Mouse (Mus musculus) layer of hippocampus, postnatal 25 days (tissue): ENCODE measurements around the gene Gm20481. TPM values are rescaled to one million over a fixed set of nuclear protein-coding genes. Genes with fewer than 3 reads are reported as not detected.
"Not testable (repeated sequence)": the region's sequence is repeated elsewhere in the genome, so short reads cannot be mapped to it uniquely, and the experiment has no call there.

ENCODE experiments used
- DNase-seq, 2 experiments: peaks; one replicate each; pipeline ENCODE4 v3.0.0; 2022; ENCODE audit warnings: mixed read lengths in 2 of 2, low spot score in 1 of 2; ENCODE audit errors: extremely low spot score in 1 of 2
- total RNA-seq, 2 experiments: library from RNA; stranded (reverse); gene quantifications; 2 replicates each; pipeline ENCODE4 v1.2.3; 2021

Gene Gm20481
- total RNA-seq, 2 experiments from 2014 or later: not detected

DNA sequence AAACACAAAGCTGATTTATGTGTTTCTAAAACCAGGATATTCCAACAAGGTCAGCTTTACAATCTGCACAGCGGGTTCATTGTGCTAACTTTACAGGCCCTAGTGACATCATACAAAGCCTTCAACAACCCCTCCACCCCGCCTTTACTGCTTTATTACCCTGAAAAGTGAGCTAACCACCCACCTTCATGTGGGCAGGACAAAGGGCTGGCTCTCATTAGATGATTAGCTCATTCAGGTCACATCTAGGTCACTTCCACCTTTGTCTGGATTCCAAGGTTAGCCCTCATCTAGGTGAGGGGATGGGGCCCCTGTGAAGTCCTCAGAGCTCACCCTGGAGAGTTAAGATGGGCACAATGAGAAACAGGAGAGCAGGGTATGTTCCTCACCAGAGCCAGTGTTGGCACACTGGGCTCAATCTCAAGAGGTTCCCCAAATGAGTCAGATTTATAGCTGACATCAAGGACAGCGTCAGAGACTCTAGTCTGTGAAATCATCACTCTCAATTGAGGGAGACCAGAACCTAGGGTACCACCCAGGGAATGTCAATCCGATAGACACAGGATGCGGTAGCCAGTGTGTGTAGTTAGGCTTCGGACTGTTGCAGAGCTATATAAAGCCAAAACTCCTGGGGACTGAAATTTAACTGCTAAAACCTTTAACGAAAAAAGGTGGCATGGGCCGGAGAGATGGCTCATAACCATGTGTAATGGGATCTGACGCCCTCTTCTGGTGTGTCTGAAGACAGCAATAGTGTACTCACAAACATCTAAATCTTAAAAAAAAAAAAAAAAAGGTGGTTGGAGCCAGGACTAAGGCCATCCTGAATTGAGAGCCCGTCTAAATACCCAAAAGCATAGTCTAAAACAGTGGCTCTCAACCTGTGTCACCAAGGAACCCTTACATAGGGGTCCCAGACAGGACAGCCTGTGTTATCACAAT is 18.9 kb upstream of the Gm20481 start:
- DNase-seq: no peak

DNA sequence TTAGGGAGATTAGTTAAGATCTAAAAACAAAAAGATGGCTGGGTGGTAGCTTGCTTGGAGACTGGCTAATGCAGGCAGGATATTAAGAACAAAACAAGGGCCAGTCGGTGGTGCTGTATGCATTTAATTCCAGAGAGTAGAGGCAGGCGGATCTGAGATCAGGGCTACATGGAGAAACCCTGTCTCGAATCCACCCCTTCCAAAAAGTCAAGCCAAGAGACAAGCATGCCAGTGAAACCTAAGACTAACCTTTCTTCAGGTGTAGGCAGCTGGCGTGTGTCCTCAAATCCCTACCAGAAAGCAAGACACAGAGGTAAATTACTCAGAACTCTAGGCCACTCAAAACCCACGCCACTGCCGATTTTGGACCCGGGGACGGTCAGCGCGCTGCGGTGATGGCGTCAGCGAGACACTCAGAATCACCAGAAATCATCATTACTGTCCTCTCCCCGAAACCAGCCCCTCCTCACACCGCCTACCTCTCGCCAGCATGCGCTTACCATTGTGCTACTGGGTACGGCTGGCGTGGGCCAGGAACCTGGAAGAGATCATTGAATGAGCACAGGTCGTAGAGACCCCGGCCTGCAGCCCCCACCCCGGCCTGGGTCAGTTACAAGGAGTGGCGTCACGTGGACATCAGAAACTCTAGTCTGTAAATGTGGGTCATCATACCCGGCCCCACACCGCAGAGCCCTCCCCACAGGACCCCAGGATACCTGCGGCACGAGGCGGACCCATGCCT is 17.9 kb upstream of the Gm20481 start:
- no peak for DNase-seq

DNA sequence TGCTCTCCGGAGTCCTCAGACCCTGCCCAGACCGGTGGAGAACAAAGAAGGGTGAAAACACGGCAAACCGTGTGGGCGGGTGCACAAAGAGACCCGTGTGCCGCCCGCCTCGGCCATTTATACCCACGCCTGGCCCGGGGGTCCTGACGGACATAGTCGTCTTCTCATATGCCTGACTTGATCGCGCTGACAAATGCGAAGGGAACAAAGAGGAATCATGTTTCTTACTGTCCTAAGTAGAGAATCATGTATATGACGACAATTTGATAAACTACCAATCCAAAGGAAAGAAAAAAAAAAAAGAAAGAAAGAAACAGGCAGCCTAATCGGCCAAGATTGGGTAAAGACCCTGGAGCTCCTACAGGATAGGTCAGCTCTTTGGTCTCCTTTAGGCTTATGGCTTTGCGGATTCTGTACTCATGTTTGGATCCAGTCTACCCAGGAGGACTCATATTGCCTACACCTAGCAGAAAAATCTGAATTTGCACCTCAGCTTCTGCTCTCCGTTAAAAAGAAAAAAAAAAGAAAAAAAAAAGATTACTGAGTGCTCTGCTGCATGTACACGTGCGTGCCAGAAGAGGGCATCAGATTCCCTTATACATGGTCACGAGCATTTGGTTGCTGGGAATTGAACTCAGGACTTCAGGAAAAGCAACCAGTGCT is 17.2 kb upstream of the Gm20481 start:
- DNase-seq: peak; percentile 75 to 81

DNA sequence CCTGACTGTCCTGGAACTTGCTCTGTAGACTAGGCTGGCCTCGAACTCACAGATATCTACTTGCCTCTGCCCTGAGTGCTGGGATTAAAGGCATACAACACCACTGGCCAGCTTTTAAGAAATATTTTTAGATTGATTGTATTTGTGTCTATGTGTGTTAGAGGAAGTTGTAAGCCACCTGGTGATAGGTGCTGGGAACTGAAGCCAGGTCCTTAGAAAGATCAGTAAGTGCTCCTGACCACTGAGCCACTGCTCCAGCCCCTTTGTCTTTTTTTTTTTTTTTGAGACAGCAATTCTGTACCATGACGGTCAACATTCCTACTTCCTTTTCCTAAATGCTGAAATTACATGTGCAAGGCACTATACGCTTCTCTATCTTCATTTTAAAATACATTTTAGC is 16.5 kb upstream of the Gm20481 start:
- DNase-seq: no peak

DNA sequence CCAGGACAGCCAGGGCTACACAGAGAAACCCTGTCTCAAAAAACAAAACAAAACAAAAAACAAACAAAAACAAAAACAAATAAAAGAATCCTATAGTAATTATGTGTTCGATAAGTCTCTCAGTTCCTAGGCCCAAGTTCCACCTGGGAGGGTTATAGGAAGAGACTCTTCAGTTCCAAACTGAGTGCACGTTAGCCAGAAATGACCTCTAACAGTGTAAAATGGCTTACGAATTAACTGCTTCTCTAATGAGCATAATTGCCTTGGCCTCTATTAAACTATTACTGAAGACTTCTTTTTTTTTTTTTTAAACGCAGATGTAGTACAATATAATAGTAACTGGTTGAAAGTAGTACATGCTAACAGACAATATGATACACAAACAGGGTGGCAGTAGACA is 15.8 kb upstream of the Gm20481 start:
- DNase-seq: no peak

DNA sequence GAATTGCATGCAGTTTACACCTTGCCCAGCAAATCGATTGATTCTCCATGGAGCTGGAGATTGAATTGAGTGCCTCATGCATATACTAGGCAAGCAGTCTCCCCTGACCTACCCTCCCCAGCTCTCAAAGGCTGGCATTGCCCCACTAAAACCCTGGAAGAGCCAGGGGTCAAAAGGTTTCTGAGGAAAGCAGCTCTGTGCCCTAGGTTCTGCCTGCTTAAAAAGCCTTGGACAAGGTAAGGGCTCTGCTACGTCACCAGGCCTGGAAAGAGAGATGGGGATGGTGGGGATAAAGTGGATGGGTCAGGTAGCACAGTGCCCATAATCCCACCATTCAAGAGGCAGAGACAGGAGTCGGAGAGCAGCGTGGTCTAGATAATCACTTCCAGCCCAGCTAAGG is 14.9 kb upstream of the Gm20481 start:
- DNase-seq: no peak

DNA sequence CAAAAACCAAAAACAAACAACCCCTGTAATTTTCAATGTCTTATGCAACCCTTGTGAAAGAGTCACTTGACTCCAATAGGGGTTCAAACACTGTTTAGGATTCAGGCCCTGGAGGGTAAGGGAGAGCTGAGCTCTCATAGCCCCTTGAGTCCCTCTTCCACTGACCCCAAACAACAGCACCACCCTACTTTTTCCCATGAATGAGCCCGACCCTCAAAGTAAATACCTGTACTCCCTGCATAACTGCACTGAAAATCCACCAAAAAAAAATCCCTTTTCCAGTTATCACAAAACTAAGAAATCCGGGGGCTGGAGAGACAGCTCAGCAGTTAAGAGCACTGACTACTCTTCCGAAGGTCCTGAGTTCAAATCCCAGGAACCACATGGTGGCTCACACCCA is 13.8 kb upstream of the Gm20481 start:
- DNase-seq: no peak

DNA sequence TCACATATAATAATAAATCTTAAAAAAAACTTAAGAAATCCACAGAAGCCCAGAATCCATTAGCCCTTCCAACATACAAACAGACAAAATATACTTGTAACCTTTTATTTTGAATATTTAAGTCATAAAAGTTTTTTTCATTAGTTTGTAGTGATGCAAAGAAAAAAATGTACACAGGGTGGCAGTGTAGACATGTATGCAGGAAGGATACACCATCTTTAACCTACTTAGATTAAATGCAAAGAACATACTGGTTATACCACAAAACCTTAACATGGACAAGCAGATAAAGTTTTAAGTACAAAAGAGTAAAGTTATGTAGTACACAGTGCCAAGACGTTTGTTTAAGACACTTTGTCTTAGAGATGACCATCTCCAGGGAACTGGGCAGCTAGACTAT is 13.4 kb upstream of the Gm20481 start:
- DNase-seq: no peak

DNA sequence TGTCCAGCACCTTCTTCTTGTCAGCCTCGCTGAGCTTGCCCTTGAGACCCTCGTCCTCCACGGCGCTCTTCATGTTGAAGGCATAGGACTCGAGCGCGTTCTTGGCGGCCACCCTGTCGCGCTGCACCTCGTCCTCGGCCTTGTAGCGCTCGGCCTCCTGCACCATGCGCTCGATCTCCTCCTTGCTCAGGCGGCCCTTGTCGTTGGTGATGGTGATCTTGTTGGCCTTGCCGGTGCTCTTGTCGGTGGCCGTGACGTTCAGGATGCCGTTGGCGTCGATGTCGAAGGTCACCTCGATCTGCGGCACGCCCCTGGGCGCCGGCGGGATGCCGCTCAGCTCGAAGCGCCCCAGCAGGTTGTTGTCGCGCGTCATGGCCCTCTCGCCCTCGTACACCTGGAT is 12.4 kb upstream of the Gm20481 start:
- DNase-seq: not testable (repeated sequence)

DNA sequence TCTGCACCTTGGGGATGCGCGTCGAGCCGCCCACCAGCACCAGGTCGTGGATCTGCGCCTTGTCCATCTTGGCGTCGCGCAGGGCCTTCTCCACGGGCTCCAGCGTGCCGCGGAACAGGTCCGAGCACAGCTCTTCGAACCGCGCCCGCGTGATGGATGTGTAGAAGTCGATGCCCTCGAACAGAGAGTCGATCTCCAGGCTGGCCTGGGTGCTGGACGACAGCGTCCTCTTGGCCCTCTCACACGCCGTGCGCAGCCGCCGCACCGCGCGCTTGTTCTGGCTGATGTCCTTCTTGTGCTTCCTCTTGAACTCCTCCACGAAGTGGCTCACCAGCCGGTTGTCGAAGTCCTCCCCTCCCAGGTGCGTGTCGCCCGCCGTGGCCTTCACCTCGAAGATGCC is 11.7 kb upstream of the Gm20481 start:
- not testable (repeated sequence) for DNase-seq

DNA sequence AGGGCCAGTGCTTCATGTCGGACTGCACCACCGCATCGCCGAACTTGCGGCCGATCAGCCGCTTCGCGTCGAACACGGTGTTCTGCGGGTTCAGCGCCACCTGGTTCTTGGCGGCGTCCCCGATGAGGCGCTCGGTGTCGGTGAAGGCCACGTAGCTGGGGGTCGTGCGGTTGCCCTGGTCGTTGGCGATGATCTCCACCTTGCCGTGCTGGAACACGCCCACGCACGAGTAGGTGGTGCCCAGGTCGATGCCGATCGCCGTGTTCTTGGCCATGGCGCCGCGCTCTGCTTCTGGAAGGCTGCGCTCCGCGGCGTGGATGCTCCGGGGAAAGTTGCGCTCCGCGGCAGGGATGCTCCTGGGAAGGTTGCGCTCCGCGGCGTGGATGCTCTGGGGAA is 11.0 kb upstream of the Gm20481 start:
- DNase-seq: not testable (repeated sequence)

DNA sequence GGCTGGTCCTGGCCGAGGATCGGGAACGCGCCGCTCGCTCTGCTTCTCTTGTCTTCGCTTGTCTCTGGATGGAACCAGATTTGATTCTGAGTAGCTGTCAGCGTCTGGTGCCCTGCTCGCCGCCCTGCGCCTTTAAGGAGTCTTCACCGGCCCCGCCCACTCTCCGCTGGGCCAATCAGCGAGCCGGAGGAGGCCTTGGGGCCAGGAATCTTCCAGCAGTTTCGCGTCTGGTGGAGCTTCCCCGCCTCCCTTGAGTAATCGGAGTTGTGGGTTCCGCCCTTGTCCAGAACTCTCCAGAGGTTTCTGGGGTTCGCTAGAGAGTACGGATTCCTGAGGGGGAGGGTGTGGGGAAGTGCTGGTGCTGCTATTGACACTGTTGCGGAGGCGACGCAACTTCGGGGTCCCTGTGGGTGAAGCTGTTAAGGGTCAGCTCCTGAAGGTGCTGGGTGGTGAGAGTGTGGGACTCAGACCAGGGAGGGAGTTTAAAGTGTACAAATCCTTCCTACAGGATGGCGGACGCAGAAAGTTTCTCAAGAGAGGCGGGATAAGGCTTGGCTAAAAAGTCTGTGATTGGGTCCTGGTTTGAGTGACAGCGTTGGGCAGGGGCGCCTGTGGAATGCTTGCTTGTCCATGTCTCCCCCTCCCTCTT is 10.5 kb upstream of the Gm20481 start, which contains the start of gene Hspa1b:
Gene Hspa1b, minus strand, starts transcription at position 109 of the 649 bp plus-strand sequence.
- DNase-seq: peak; percentile 57 to 63

DNA sequence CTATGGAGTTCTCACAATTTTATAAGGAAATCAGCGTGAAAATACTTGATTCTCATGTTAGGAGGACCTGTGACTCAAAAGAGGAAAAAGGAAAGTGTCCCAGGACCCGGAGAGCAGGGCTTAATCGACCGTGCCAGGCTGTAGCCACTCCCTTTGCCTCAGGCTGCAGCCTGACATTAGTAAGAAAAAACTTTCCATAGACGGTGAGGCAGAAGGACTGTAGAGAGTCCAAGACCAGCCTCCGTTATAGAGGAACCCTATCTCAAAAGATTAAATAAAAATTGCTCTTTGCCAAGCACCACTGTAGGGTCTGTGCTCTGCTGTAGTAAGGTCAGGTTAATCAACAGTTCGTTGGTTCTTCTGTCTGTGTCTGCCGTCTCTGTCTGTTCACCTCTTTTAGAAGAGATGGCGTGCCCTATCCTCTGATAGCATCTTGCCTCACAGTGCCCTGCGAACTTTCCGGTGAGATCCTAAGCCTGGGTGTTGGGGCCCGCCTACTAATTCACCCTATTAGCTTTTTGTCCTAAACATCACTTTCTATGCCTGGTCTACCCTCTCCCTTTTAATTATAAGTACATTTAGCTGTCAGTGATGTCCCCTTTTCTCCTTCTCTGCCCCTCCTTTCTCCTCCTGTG is 9.7 kb upstream of the Gm20481 start:
- no peak for DNase-seq

DNA sequence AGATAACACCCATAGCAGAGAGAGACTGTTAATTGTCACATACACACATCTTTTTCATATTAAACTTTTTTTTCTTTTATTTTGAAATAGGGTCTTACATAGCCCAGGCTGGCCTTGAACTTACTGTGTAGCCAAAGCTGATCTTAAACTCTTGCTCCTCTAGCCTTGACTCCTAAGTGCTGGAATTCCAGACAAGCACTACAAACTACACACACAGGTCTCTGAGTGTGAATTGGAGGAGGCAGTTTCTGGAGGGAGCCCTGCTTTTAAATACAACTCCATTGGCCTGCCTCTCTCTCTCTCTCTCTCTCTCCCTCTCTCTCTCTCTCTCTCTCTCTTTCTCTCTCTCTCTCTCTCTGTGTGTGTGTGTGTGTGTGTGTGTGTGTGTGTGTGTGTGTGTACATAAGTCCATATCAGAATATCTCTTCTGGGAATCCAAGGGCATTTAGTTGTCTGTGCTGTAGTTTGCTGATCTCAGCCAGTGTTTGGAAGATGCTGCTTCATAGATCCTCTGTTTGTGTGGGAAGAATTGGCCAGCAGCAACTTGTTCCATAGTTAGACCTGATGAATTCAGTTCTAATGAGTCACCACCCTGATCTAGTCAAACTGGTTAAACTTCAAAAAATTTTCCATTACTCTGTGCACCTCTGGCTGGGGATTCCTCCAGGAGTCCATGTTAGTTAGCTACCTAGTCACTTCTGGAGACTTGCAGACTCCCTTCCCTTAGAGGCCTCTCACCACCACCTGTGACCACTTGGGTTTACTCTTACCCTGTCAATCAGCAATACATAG is 8.8 kb upstream of the Gm20481 start:
- no peak for DNase-seq

DNA sequence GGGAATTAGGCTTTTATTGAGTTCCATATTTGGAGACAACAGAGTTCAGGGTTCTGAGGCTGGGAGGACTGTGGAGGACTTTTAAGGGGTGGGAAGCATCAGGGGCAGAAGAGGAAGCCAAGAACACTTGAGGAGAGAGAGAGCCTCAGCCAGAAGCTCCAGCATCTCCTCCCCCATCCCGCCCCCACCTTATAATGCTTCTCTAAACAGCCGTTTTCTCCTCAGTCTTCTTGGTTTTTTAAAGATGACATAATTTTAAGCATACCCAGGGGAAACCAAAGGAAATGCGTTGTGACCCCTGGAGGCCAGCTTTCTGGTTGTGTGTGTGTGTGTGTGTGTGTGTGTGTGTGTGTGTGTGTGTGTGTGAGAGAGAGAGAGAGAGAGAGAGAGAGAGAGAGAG is 7.6 kb upstream of the Gm20481 start:
- no peak for DNase-seq

DNA sequence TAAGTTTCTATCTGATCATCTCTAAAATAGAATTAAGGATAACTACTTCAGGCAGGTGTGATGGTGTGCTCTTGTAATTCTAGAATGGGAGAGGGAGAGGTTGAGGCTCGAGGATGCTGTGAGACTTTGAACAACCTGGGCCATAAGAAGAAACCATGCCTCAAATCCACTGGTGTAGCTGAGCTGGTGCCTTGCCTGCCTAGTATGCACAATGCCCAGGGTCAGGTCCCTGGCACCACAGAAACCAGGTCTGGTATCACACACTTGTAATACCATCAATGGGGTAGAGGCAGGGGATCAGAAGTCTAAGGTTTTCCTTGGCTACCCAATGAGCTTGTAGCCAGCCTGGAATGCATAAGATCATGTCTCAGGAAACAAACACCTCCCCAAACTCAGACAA is 6.9 kb upstream of the Gm20481 start:
- DNase-seq: no peak

DNA sequence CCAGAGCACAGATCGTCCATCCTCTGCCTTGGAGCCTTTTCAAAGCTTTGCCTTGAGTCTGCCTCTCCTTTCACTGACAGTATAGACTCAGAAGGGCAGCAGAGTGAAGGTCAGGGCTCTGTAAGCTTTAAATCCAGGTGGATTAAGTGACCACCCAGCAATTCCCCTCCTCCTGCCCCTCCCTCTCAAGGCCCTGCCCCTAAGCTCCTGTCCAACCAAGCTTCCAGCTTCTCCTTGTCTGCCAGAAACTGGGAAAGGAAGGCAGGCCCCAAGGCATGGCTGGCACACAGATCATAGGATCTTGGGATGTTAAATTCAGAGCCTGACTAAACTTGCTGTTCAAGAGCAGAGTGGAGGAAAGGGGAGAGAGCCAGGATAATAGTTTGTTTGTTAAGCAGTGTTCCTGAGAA is 5.1 kb upstream of the Gm20481 start:
- DNase-seq: no peak

DNA sequence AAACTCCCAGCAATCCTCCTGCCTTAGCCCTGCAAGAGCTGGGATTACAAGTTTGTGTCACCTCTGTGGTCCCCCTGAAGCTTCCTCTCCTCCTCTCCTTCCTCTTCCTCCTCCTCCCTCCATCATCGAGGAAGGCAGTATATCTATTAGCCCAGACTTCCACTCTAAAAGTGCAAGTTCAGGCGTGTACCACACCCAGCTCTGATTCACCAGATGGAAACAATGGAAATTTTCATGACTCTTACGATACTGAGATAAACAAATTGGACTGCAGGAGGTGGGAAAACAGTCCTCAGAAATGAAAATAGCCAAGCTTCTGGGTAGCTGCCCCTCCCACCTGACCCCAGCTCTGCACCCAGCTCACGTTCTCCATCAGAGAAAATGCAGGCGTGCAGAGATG is 4.1 kb upstream of the Gm20481 start:
- no peak for DNase-seq

DNA sequence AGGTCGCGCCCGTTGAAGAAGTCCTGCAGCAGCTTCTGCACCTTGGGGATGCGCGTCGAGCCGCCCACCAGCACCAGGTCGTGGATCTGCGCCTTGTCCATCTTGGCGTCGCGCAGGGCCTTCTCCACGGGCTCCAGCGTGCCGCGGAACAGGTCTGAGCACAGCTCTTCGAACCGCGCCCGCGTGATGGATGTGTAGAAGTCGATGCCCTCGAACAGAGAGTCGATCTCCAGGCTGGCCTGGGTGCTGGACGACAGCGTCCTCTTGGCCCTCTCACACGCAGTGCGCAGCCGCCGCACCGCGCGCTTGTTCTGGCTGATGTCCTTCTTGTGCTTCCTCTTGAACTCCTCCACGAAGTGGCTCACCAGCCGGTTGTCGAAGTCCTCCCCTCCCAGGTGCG is 1.1 kb downstream of the Gm20481 start:
- not testable (repeated sequence) for DNase-seq
